Mouse (Mus musculus) left cerebral cortex, postnatal 4 days (tissue): ENCODE data around the gene Rnls. TPM values are rescaled to one million over a fixed set of nuclear protein-coding genes. Genes with fewer than 3 reads are reported as not detected.

Experiments
- DNase-seq: peaks from one replicate; pipeline ENCODE4 v3.0.0-alpha.2; 2022
- intact Hi-C: fragments of 180-260 bp; cut with DNase I; formaldehyde crosslinking; loops from one replicate; pipeline ENCODE4 v1.15.1; 2025
- total RNA-seq, 2 experiments: library from RNA; stranded (reverse); gene quantifications; 2 replicates each; pipeline ENCODE4 v1.2.3; 2021

Rnls gene
- total RNA-seq, 2 experiments from 2014 or later = 1.1 to 2.2 TPM

GRCm38 (mm10) chr19:33202422-33202821 is 189.7 kb downstream of the Rnls start:
- no peak for DNase-seq
- intact Hi-C loops = no loop called here

DNA sequence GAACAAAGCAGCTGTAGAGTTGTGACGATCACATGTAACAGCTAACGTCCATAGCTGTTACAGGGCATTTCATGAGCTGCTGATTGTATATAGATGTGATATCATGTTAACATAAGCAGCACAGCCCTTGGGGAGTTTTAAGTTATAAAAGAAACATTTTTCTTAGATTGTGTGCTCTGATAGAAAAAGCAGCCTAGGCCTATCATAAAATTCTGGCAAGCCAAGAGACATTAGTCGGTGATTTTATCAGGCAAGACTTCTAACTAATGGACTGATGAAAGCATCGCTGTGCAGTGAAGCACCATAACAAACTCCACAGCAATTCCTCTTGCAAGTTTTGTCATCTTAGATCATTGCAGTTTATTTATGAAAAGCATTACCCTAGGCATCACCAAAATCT is 190.9 kb downstream of the Rnls start:
- DNase-seq = no peak
- intact Hi-C loops = no loop called here

- intact Hi-C loops = no loop called here
These were observed 200.0 kb downstream of the Rnls start for GRCm38 (mm10) chr19:33192064-33192463.

DNA sequence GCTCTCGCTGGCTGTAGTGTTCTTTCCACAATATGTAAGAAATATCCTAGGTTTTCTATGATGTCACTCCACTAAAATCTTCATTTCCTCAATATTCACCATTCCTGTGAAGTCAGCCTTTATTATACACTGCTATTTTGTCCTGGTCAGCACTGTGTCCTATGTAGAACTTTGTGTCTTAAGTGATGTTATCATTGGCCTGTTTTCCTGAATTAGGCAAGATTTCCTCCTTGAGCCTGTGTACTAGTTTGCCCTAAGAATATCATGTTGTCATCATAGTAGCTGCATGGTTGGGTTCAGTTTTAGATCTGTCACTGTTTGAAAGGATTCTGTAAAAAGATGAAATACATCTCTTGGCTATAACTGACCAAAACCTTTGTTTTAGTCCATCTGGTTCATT is 203.3 kb downstream of the Rnls start:
- intact Hi-C loops = no loop called here
- no peak for DNase-seq

More at GRCm38 (mm10) chr19:33192064-33192463, 200.0 kb downstream of the Rnls start:
- no peak for DNase-seq

GRCm38 (mm10) chr19:33179595-33179994 is 212.5 kb downstream of the Rnls start:
- intact Hi-C loops = no loop called here
- DNase-seq = no peak

DNA sequence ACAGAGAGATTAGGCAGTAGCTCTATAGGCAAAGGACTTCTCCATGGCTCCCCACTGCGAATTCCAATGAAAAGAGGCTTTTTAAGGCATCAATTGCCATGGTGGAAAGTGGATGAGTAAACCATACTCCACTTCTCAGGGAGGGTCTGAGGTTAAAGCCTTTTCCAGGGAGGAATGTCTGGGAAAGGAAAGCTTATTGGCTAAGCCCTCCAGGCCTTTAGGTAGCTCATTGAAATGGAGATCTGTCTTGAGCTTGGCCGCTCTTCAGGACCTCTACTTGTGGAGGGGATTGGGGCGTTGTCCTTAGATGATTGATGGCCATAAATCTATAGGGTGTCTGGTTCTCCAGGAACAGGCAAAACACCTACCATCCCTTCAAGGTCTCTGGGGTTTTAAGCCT is 213.2 kb downstream of the Rnls start:
- DNase-seq = no peak
- intact Hi-C loops = no loop called here

DNA sequence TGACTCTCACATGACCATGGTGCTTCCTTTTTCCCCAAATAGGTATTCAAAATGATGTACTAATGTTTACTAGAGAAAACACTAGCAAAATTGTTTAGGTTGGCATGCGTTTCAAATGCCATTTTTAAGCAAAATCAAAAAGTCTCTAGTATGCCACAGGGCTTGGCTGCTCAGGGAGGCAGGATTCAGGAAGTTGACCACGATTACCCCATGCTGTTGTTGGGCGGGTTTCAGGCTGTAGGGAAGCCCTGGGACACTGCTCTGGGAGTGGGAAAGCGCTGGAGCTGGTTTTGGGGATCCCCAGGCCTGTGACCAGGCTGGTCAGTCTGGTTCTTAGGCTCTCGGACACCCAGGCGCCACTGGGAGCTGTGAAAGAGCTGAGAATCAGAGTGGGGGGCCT is 213.7 kb downstream of the Rnls start:
- intact Hi-C loops = no loop called here
- no peak for DNase-seq

DNA sequence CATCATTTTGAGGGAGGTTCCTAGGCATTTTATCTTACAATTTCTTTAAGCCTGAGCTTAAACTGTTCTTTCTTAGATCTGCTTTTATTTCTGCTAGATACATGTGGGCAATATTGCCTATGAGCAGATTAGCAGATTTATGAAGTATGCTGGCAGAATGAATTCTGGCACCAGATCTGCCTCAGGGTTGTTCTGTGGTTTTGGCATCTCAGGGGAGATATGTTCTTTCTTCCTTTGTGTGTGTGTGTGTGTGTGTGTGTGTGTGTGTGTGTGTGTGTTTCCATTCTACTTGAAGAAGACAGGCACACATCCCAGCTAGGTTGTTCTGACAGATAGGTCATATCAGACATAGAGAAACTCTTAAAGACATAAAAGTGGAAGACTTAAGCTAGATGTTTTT is 218.1 kb downstream of the Rnls start:
- intact Hi-C loops = no loop called here
- DNase-seq = no peak

- intact Hi-C loops = no loop called here
- no peak for DNase-seq
These were observed 222.2 kb downstream of the Rnls start for GRCm38 (mm10) chr19:33169881-33170280.

DNA sequence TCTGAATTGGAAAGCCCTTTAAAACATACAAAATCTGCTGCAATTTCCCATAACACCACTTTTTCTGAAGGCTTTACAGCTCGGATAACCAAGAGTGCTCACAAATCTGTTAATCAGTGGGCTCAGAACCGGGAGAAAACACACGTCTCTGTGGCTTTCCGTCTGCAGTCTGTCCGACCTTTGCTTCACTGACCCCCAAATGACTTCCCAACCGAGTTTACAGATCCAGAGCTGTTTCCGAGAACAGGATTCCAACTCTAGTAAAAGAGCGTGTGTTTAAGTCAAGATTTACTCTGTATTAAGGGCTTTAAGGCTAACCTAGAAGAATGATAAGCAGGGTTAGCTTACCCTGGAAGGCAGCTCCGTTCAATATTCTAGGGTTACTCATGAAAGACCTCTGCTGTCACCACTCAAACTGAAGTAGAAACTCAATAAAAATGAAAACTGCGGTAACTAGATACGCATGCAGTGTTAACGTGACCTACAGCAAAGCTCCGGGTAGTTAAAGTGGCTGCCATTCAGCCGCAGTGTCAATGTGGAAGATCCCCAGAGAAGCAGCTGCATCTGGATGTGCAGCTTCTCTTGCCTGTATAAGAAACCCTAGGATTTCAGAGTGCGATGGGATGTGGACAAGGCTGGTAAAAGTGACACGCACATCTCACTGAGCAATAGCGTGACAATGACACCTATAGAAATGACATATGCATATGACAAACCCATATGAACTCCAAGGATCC is 224.4 kb downstream of the Rnls start:
- intact Hi-C loops = no loop called here
- no peak for DNase-seq

- intact Hi-C loops = no loop called here
- DNase-seq = no peak
These were observed 227.3 kb downstream of the Rnls start for GRCm38 (mm10) chr19:33164801-33165200.

GRCm38 (mm10) chr19:33161903-33162302 is 230.2 kb downstream of the Rnls start:
- DNase-seq = no peak
- intact Hi-C loops = no loop called here

DNA sequence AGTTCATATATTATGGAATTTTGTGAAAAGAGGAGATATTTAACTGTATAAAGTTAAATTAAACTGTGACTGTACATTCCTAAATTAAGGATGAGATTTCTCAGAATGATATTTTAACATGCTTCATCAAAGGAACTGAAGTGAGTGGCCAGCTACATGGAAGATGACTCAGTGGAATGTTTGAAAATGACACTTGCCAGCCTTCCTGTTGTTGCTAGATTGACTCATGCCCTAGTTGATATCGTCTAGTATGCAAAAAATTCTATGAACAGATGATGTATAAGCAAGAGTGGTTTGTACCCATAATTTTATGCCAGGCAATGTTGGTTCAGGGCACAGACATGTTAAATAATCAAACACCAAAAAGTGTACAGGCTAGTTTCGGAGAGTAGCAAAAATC is 232.2 kb downstream of the Rnls start:
- no peak for DNase-seq

GRCm38 (mm10) chr19:33159192-33159591 is 232.9 kb downstream of the Rnls start:
- intact Hi-C loops = no loop called here
- DNase-seq = no peak

More for the DNA sequence above, 232.2 kb downstream of the Rnls start:
- intact Hi-C loops = no loop called here

DNA sequence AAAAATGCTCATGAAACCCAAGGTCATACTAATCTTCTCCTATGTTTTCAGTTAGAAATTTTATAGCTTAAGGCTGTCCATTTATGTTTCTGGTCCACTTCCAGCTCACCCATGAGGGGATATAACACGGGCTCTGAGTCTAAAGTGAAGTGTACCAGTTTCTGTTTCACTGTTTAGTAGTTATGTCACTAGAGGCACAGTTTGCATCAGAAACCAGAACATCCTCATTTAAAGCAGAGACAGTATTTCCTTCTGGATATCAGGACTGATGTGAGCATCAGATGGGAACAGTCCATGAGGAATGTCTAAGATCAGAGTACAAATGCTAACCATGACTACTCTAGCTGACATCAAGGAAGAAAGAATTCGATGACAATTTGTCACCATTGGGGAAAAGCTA is 233.9 kb downstream of the Rnls start:
- no peak for DNase-seq
- intact Hi-C loops = no loop called here

- intact Hi-C loops = no loop called here
- DNase-seq = no peak
These were observed 243.7 kb downstream of the Rnls start for GRCm38 (mm10) chr19:33148411-33148810.

DNA sequence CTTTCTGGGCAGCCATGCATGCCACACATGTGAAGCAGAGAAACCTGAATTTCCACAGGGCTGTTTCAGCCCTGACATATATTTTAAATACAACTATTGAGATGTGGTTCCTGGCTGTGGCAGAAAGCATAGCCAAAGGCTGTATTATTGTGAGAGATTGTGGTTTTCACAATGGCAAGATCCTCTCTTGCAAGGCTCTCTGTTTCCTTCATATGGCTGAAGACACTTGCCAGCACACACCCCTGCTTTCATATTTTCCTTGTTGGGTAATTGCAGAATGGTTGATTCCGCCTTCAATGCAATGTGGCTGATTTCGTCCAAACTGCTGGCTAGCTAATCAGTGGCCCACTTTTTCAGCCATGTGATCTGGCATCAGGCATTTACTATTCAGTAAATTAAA is 248.9 kb downstream of the Rnls start:
- intact Hi-C loops = no loop called here
- DNase-seq = no peak

DNA sequence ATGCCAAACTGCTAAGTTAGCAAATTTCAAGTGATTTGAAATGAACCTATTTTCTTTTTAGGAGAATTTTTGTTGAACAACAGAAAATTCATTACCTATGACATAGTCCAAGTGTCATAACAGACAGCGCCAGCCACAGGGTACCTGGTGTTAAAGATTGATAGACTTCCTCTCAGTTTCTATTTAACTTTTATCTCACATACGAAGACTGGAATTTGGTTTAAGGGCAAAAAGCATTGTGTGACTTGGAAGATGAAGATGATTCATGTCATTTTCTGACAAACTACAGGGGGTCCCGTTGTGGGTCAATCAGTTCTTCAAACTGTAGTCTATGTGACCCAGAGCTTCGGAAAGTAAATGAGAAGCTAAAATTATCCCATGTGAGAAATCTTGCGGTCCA is 254.8 kb downstream of the Rnls start:
- DNase-seq = no peak
- intact Hi-C loops = no loop called here

GRCm38 (mm10) chr19:33122611-33123226 is 269.4 kb downstream of the Rnls start:
- intact Hi-C loops = no loop called here
- DNase-seq = no peak

DNA sequence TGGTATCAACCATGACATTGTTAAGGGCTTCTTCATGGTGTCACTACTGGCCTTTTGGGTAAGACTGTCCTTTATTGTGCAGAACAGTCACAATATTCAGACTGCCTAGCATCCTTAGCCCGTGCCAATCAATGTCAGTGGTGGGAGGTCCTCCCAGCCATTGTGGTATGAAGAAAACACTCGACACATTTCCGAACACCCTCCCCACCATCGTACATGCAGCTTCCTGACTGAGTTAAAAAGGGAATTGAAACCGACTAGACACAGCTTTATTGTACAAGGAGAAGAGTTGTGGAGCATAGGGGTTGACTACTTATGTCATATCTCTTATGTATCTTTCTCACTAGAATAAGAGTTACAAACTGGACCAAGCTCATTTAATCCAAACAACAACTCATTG is 272.1 kb downstream of the Rnls start:
- intact Hi-C loops = no loop called here
- no peak for DNase-seq

GRCm38 (mm10) chr19:33118898-33119297 is 273.2 kb downstream of the Rnls start:
- intact Hi-C loops = no loop called here
- no peak for DNase-seq

DNA sequence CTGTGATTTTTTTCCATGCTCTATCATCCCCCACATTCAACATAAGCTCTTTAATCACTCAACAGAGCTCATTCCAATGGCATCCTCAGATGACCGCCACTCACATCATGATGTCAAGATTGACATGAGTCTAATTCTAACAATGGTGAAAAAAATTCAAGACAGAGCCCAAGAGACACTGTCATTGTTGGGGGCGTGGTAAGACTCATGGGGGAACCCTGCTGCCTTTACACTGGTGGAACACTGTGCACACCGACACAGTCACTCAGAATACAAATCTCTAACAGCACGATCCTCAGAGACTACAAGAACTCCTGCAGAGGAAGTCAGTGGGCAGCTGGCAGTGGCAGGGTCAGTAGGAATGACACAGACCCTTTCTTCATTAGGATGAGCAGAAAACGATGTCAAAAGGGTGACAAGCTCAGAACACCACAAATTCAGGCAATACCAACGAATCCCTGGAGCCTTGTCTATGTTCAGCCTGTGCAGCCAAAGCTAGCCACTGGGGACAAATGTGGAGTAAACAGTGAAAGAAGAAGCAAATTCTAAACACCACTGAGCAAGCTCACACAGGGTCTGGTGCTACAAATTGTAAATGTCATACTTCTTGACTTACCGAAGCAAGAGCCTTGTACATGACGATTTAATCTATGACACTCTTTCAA is 277.3 kb downstream of the Rnls start:
- DNase-seq = no peak
- intact Hi-C loops = no loop called here
